Mouse (Mus musculus) kidney, embryonic 15.5 days (tissue): ENCODE data around the gene Cemip. TPM values are rescaled to one million over a fixed set of nuclear protein-coding genes. Genes with fewer than 3 reads are reported as not detected.

Source experiments
- ATAC-seq: fragments of 200-750 bp; cut with Nextera tagmentation; replicated peaks from 2 replicates; pipeline ENCODE4 v1.8.0; 2017; ENCODE audit warnings: moderate TSS enrichment; ENCODE audit not compliant: low FRiP score
- H3K27ac ChIP-seq: fragments of 300-500 bp; sonication (generic); 2 replicates; pipeline ENCODE4 v1.5.1; 2015; ENCODE audit warnings: mild to moderate bottlenecking, inconsistent platforms
- H3K27me3 ChIP-seq: fragments of 300-500 bp; sonication (generic); 2 replicates; pipeline ENCODE4 v1.6.1; 2015; ENCODE audit warnings: inconsistent platforms
- H3K36me3 ChIP-seq: fragments of 300-500 bp; sonication (generic); 2 replicates; pipeline ENCODE4 v1.6.1; 2015; ENCODE audit warnings: inconsistent platforms
- H3K4me1 ChIP-seq: fragments of 300-500 bp; sonication (generic); 2 replicates; pipeline ENCODE4 v1.6.1; 2015; ENCODE audit warnings: inconsistent platforms
- H3K4me2 ChIP-seq: fragments of 300-500 bp; sonication (generic); 2 replicates; pipeline ENCODE4 v1.6.1; 2015; ENCODE audit warnings: moderate library complexity, mild to moderate bottlenecking, inconsistent platforms
- H3K4me3 ChIP-seq: fragments of 300-500 bp; sonication (generic); replicated peaks from 2 replicates; pipeline ENCODE4 v1.5.1; 2015; ENCODE audit warnings: mild to moderate bottlenecking, inconsistent platforms
- H3K9ac ChIP-seq: fragments of 300-500 bp; sonication (generic); 2 replicates; pipeline ENCODE4 v1.6.1; 2015; ENCODE audit warnings: mild to moderate bottlenecking, inconsistent platforms
- H3K9me3 ChIP-seq: fragments of 300-500 bp; sonication (generic); replicated peaks from 2 replicates; pipeline ENCODE4 v1.6.1; 2016; ENCODE audit warnings: inconsistent platforms
- WGBS: fragments of 180-500 bp; shearing (Covaris S2); methylation state at CpG from one replicate; pipeline ENCODE4 v1.1.7; 2015; ENCODE audit warnings: mixed read lengths; 5-methylcytosine and 5-hydroxymethylcytosine counted together
- polyA plus RNA-seq: library from polyadenylated mRNA; unstranded; fragments of >200 nt; fragmentation: Nextera tagmentation; extraction: Ambion mirVana; gene quantifications from 2 replicates; pipeline ENCODE4 v1.2.1, GENCODE M21; 2015

Cemip gene
- polyA plus RNA-seq, 1 experiment from 2014 or later, result 0.29 TPM

- Histone ChIP-seq H3K36me3 (peaks cover 27% of the 10 kb centered on the region), H3K27me3 (no peaks in the 10 kb centered on the region), H3K9ac (no peak overlapping the region), H3K4me1 (peaks cover 58% of the 10 kb centered on the region), H3K9me3 (no peaks in the 10 kb centered on the region), H3K4me2 (no peak overlapping the region), H3K27ac (no peak overlapping the region), H3K4me3 (no peak overlapping the region)
- no peak for ATAC-seq
- 60% methylated on average over 2 of the region's 2 CpGs for WGBS
These were observed 29.1 kb upstream of the Cemip start for GRCm38 (mm10) chr7:84115385-84115784.

- H3K4me1 ChIP-seq, result peaks cover 52% of the 10 kb centered on the region
- H3K4me3 ChIP-seq, result no peak overlapping the region
- H3K36me3 ChIP-seq, result peaks cover 33% of the 10 kb centered on the region
- no peak overlapping the region for H3K27ac ChIP-seq
- whole genome bisulfite sequencing, result 72% methylated on average over 3 of the region's 3 CpGs
- H3K9me3 ChIP-seq, result no peaks in the 10 kb centered on the region
- H3K27me3 ChIP-seq, result no peaks in the 10 kb centered on the region
- no peak overlapping the region for H3K9ac ChIP-seq
- H3K4me2 ChIP-seq, result no peak overlapping the region
- ATAC-seq, result no peak
These were observed 28.5 kb upstream of the Cemip start for GRCm38 (mm10) chr7:84114775-84115174.

GRCm38 (mm10) chr7:84113035-84113390 is 26.7 kb upstream of the Cemip start:
- ATAC-seq, result no peak
- no peak overlapping the region for H3K9ac ChIP-seq
- no peak overlapping the region for H3K4me2 ChIP-seq
- H3K4me3 ChIP-seq, result no peak overlapping the region
- peaks cover 45% of the 10 kb centered on the region for H3K36me3 ChIP-seq
- H3K27ac ChIP-seq, result no peak overlapping the region
- H3K9me3 ChIP-seq, result no peaks in the 10 kb centered on the region
- WGBS, result 87% methylated on average over 8 of the region's 8 CpGs
- H3K4me1 ChIP-seq, result peaks cover 34% of the 10 kb centered on the region
- H3K27me3 ChIP-seq, result no peaks in the 10 kb centered on the region

GRCm38 (mm10) chr7:84112351-84113034 is 26.2 kb upstream of the Cemip start:
- Histone ChIP-seq H3K27me3 (no peaks in the 10 kb centered on the region), H3K4me3 (no peak overlapping the region), H3K27ac (no peak overlapping the region), H3K4me2 (no peak overlapping the region), H3K9me3 (no peaks in the 10 kb centered on the region), H3K4me1 (peaks cover 29% of the 10 kb centered on the region), H3K9ac (no peak overlapping the region), H3K36me3 (peaks cover 50% of the 10 kb centered on the region)
- ATAC-seq, result no peak
- 87% methylated on average over 6 of the region's 6 CpGs for WGBS

GRCm38 (mm10) chr7:84111716-84112350 is 25.5 kb upstream of the Cemip start:
- H3K4me3 ChIP-seq, result no peak overlapping the region
- peaks cover 55% of the 10 kb centered on the region for H3K36me3 ChIP-seq
- ATAC-seq, result no peak
- H3K27ac ChIP-seq, result no peak overlapping the region
- H3K9ac ChIP-seq, result no peak overlapping the region
- H3K27me3 ChIP-seq, result no peaks in the 10 kb centered on the region
- peaks cover 22% of the 10 kb centered on the region for H3K4me1 ChIP-seq
- 43% methylated on average over 10 of the region's 10 CpGs for WGBS
- H3K9me3 ChIP-seq, result no peaks in the 10 kb centered on the region
- no peak overlapping the region for H3K4me2 ChIP-seq

GRCm38 (mm10) chr7:84106942-84107341 is 20.6 kb upstream of the Cemip start:
- WGBS, result 98% methylated on average over 1 of the region's 1 CpGs
- Histone ChIP-seq H3K27ac (no peak overlapping the region), H3K27me3 (no peaks in the 10 kb centered on the region), H3K4me2 (no peak overlapping the region), H3K4me1 (peaks cover 4% of the 10 kb centered on the region), H3K36me3 (peaks cover 36% of the 10 kb centered on the region), H3K9ac (no peak overlapping the region), H3K4me3 (no peak overlapping the region), H3K9me3 (no peaks in the 10 kb centered on the region)
- no peak for ATAC-seq

GRCm38 (mm10) chr7:84102589-84102988 is 16.3 kb upstream of the Cemip start:
- Histone ChIP-seq H3K27ac (no peak overlapping the region), H3K4me2 (no peak overlapping the region), H3K4me3 (no peak overlapping the region), H3K36me3 (peaks cover 6% of the 10 kb centered on the region; the same call in 1 of the 2 replicates), H3K9ac (no peak overlapping the region), H3K9me3 (no peaks in the 10 kb centered on the region), H3K4me1 (no peaks in the 10 kb centered on the region), H3K27me3 (no peaks in the 10 kb centered on the region)
- 93% methylated on average over 1 of the region's 1 CpGs for WGBS
- no peak for ATAC-seq

- Histone ChIP-seq H3K27ac (no peak overlapping the region), H3K4me3 (no peak overlapping the region), H3K27me3 (no peaks in the 10 kb centered on the region), H3K36me3 (no peaks in the 10 kb centered on the region), H3K4me1 (no peaks in the 10 kb centered on the region), H3K4me2 (no peak overlapping the region), H3K9me3 (no peaks in the 10 kb centered on the region), H3K9ac (no peak overlapping the region)
- ATAC-seq, result no peak
- WGBS, result 75% methylated on average over 3 of the region's 3 CpGs
These were observed 14.4 kb upstream of the Cemip start for GRCm38 (mm10) chr7:84100672-84101071.

GRCm38 (mm10) chr7:84098098-84098497 is 11.8 kb upstream of the Cemip start:
- H3K27ac ChIP-seq, result no peak overlapping the region
- no peaks in the 10 kb centered on the region for H3K9me3 ChIP-seq
- no peak overlapping the region for H3K4me2 ChIP-seq
- ATAC-seq, result no peak
- no peaks in the 10 kb centered on the region for H3K4me1 ChIP-seq
- H3K27me3 ChIP-seq, result no peaks in the 10 kb centered on the region
- H3K9ac ChIP-seq, result no peak overlapping the region
- WGBS, result 96% methylated on average over 1 of the region's 1 CpGs
- H3K4me3 ChIP-seq, result no peak overlapping the region
- H3K36me3 ChIP-seq, result no peaks in the 10 kb centered on the region

GRCm38 (mm10) chr7:84096501-84096900 is 10.2 kb upstream of the Cemip start:
- no peak overlapping the region for H3K4me3 ChIP-seq
- H3K4me1 ChIP-seq, result no peaks in the 10 kb centered on the region
- H3K36me3 ChIP-seq, result no peaks in the 10 kb centered on the region
- no peak for ATAC-seq
- no peak overlapping the region for H3K27ac ChIP-seq
- H3K27me3 ChIP-seq, result no peaks in the 10 kb centered on the region
- H3K4me2 ChIP-seq, result no peak overlapping the region
- H3K9me3 ChIP-seq, result no peaks in the 10 kb centered on the region
- no peak overlapping the region for H3K9ac ChIP-seq
- WGBS, result 67% methylated on average over 6 of the region's 6 CpGs

GRCm38 (mm10) chr7:84090793-84091192 is 4.5 kb upstream of the Cemip start:
- H3K4me2 ChIP-seq, result no peak overlapping the region
- no peak overlapping the region for H3K9ac ChIP-seq
- H3K9me3 ChIP-seq, result no peaks in the 10 kb centered on the region
- H3K27me3 ChIP-seq, result peaks cover 21% of the 10 kb centered on the region
- no peaks in the 10 kb centered on the region for H3K36me3 ChIP-seq
- H3K4me1 ChIP-seq, result peaks cover 7% of the 10 kb centered on the region
- no peak overlapping the region for H3K27ac ChIP-seq
- WGBS, result 80% methylated on average over 4 of the region's 4 CpGs
- ATAC-seq, result no peak
- H3K4me3 ChIP-seq, result no peak overlapping the region

GRCm38 (mm10) chr7:84089777-84090176 is 3.5 kb upstream of the Cemip start:
- H3K27ac ChIP-seq, result no peak overlapping the region
- 3% methylated on average over 1 of the region's 1 CpGs for WGBS
- H3K4me2 ChIP-seq, result no peak overlapping the region
- no peaks in the 10 kb centered on the region for H3K36me3 ChIP-seq
- peaks cover 17% of the 10 kb centered on the region for H3K4me1 ChIP-seq
- no peak for ATAC-seq
- no peak overlapping the region for H3K9ac ChIP-seq
- peaks cover 32% of the 10 kb centered on the region for H3K27me3 ChIP-seq
- no peaks in the 10 kb centered on the region for H3K9me3 ChIP-seq
- H3K4me3 ChIP-seq, result no peak overlapping the region

GRCm38 (mm10) chr7:84088971-84089370 is 2.7 kb upstream of the Cemip start:
- Histone ChIP-seq H3K9ac (no peak overlapping the region), H3K27ac (no peak overlapping the region), H3K36me3 (no peaks in the 10 kb centered on the region), H3K4me1 (peaks cover 17% of the 10 kb centered on the region), H3K9me3 (no peaks in the 10 kb centered on the region), H3K4me3 (no peak overlapping the region), H3K4me2 (no peak overlapping the region), H3K27me3 (peaks cover 33% of the 10 kb centered on the region)
- ATAC-seq, result no peak
- 11% methylated on average over 4 of the region's 4 CpGs for WGBS
